Mouse (Mus musculus) liver, embryonic 11.5 days (tissue): Measurements from ENCODE around the gene Slc12a8. TPM values are rescaled to one million over a fixed set of nuclear protein-coding genes. Genes with fewer than 3 reads are reported as not detected.
"Not testable (repeated sequence)": the region's sequence is repeated elsewhere in the genome, so short reads cannot be mapped to it uniquely, and the experiment has no call there.

Source experiments
- ATAC-seq: fragments of 200-750 bp; cut with Nextera tagmentation; replicated peaks from 2 replicates; pipeline ENCODE4 v1.8.0; 2017; ENCODE audit warnings: moderate number of reproducible peaks, mild to moderate bottlenecking, moderate TSS enrichment, moderate library complexity; ENCODE audit not compliant: low FRiP score
- DNase-seq: peaks from one replicate; pipeline ENCODE4 v3.0.0-alpha.2; 2017; ENCODE audit warnings: low spot score
- H3K27ac ChIP-seq: fragments of 300-500 bp; sonication (generic); 2 replicates; pipeline ENCODE4 v1.5.1; 2014; ENCODE audit warnings: mild to moderate bottlenecking, low read depth, low read length, control low read depth
- H3K27me3 ChIP-seq: fragments of 300-500 bp; sonication (generic); replicated peaks from 2 replicates; pipeline ENCODE4 v1.6.1; 2014; ENCODE audit warnings: low read length, mixed read lengths; ENCODE audit not compliant: control insufficient read depth, insufficient read depth
- H3K36me3 ChIP-seq: fragments of 300-500 bp; sonication (generic); 2 replicates; pipeline ENCODE4 v1.6.1; 2014; ENCODE audit warnings: mild to moderate bottlenecking, low read length, moderate library complexity, mixed read lengths; ENCODE audit not compliant: control insufficient read depth, insufficient read depth
- H3K4me1 ChIP-seq: fragments of 300-500 bp; sonication (generic); replicated peaks from 2 replicates; pipeline ENCODE4 v1.6.1; 2014; ENCODE audit warnings: low read length, mixed read lengths; ENCODE audit not compliant: control insufficient read depth, insufficient read depth
- H3K4me2 ChIP-seq: fragments of 300-500 bp; sonication (generic); 2 replicates; pipeline ENCODE4 v1.6.1; 2014; ENCODE audit warnings: mild to moderate bottlenecking, control low read depth, moderate library complexity
- H3K4me3 ChIP-seq: fragments of 300-500 bp; sonication (generic); 2 replicates; pipeline ENCODE4 v1.5.1; 2014; ENCODE audit warnings: low read depth, low read length, control low read depth
- H3K9ac ChIP-seq: fragments of 300-500 bp; sonication (generic); 2 replicates; pipeline ENCODE4 v1.6.1; 2014; ENCODE audit warnings: low read depth, low read length, control low read depth
- H3K9me3 ChIP-seq: fragments of 300-500 bp; sonication (generic); 2 replicates; pipeline ENCODE4 v1.6.1; 2016; ENCODE audit warnings: low read length, inconsistent platforms, mixed read lengths; ENCODE audit not compliant: control insufficient read depth
- WGBS: fragments of 180-500 bp; shearing (Covaris S2); extraction: QIAGEN DNeasy Blood & Tissue Kit; methylation state at CpG from one replicate; pipeline ENCODE4 v1.1.7; 2014; 5-methylcytosine and 5-hydroxymethylcytosine counted together
- polyA plus RNA-seq: library from polyadenylated mRNA; unstranded; fragments of >200 nt; fragmentation: Nextera tagmentation; extraction: Ambion mirVana; gene quantifications from 2 replicates; pipeline ENCODE4 v1.2.1, GENCODE M21; 2014

Gene Slc12a8
- polyA plus RNA-seq, 1 experiment from 2014 or later: 0.16 TPM

- Histone ChIP-seq H3K9ac (no peak overlapping the region), H3K4me3 (no peak overlapping the region), H3K27ac (no peak overlapping the region), H3K9me3 (no peaks in the 10 kb centered on the region), H3K4me2 (no peak overlapping the region), H3K36me3 (no peaks in the 10 kb centered on the region), H3K4me1 (no peaks in the 10 kb centered on the region), H3K27me3 (no peaks in the 10 kb centered on the region)
- WGBS: 82% methylated on average over 4 of the region's 4 CpGs
- no peak for ATAC-seq
- DNase-seq: no peak
Observed at GRCm38 (mm10) chr16:33508082-33508481, 9.0 kb upstream of the Slc12a8 start.

GRCm38 (mm10) chr16:33509231-33509630 is 7.9 kb upstream of the Slc12a8 start:
- H3K36me3 ChIP-seq, H3K4me2 ChIP-seq, H3K27me3 ChIP-seq, H3K9me3 ChIP-seq, H3K27ac ChIP-seq, ATAC-seq, H3K4me1 ChIP-seq, H3K9ac ChIP-seq, H3K4me3 ChIP-seq, DNase-seq: not testable (repeated sequence)
- WGBS: 85% methylated on average over 2 of the region's 2 CpGs

GRCm38 (mm10) chr16:33510856-33511255 is 6.3 kb upstream of the Slc12a8 start:
- not testable (repeated sequence) for H3K36me3 ChIP-seq, ATAC-seq, H3K9me3 ChIP-seq, H3K9ac ChIP-seq, DNase-seq, H3K4me3 ChIP-seq, H3K4me2 ChIP-seq, H3K4me1 ChIP-seq, H3K27ac ChIP-seq, H3K27me3 ChIP-seq
- 95% methylated on average over 4 of the region's 4 CpGs for WGBS

- Histone ChIP-seq H3K4me1 (no peaks in the 10 kb centered on the region), H3K27me3 (peaks cover 5% of the 10 kb centered on the region), H3K4me2 (no peak overlapping the region), H3K9ac (no peak overlapping the region), H3K4me3 (no peak overlapping the region), H3K27ac (no peak overlapping the region), H3K36me3 (no peaks in the 10 kb centered on the region), H3K9me3 (no peaks in the 10 kb centered on the region)
- 69% methylated on average over 6 of the region's 6 CpGs for WGBS
- DNase-seq: no peak
- no peak for ATAC-seq
Observed at GRCm38 (mm10) chr16:33512555-33512954, 4.6 kb upstream of the Slc12a8 start.

GRCm38 (mm10) chr16:33517627-33518026 is 499 bp downstream of the Slc12a8 start:
- peak overlapping the region; percentile 64 for H3K4me2 ChIP-seq
- ATAC-seq (no peak), DNase-seq (no peak)
- 37% methylated on average over 4 of the region's 4 CpGs for WGBS
- H3K27ac ChIP-seq: no peak overlapping the region
- H3K4me3 ChIP-seq: no peak overlapping the region
- no peaks in the 10 kb centered on the region for H3K9me3 ChIP-seq
- H3K4me1 ChIP-seq: no peaks in the 10 kb centered on the region
- no peak overlapping the region for H3K9ac ChIP-seq
- no peaks in the 10 kb centered on the region for H3K36me3 ChIP-seq
- H3K27me3 ChIP-seq: peaks cover 5% of the 10 kb centered on the region

GRCm38 (mm10) chr16:33518236-33518635 is 1.1 kb downstream of the Slc12a8 start:
- ATAC-seq: no peak
- Histone ChIP-seq H3K4me2 (no peak overlapping the region), H3K27ac (no peak overlapping the region), H3K9ac (no peak overlapping the region), H3K27me3 (peaks cover 5% of the 10 kb centered on the region), H3K4me3 (no peak overlapping the region), H3K9me3 (no peaks in the 10 kb centered on the region), H3K36me3 (no peaks in the 10 kb centered on the region), H3K4me1 (no peaks in the 10 kb centered on the region)
- DNase-seq: no peak
- 62% methylated on average over 7 of the region's 7 CpGs for WGBS

- DNase-seq: no peak
- no peaks in the 10 kb centered on the region for H3K36me3 ChIP-seq
- H3K27me3 ChIP-seq: peaks cover 5% of the 10 kb centered on the region
- WGBS: 71% methylated on average over 6 of the region's 6 CpGs
- H3K4me3 ChIP-seq: no peak overlapping the region
- no peak overlapping the region for H3K9ac ChIP-seq
- H3K9me3 ChIP-seq: no peaks in the 10 kb centered on the region
- H3K27ac ChIP-seq: no peak overlapping the region
- ATAC-seq: no peak
- no peaks in the 10 kb centered on the region for H3K4me1 ChIP-seq
- H3K4me2 ChIP-seq: no peak overlapping the region
Observed at GRCm38 (mm10) chr16:33519916-33520568, 2.9 kb downstream of the Slc12a8 start.

GRCm38 (mm10) chr16:33522516-33522915 is 5.4 kb downstream of the Slc12a8 start:
- 40% methylated on average over 4 of the region's 4 CpGs for WGBS
- no peak for DNase-seq

GRCm38 (mm10) chr16:33523571-33523970 is 6.4 kb downstream of the Slc12a8 start:
- ATAC-seq (no peak), DNase-seq (no peak)
- Histone ChIP-seq H3K4me1 (no peaks in the 10 kb centered on the region), H3K27me3 (no peaks in the 10 kb centered on the region), H3K36me3 (no peaks in the 10 kb centered on the region), H3K9me3 (no peaks in the 10 kb centered on the region), H3K9ac (no peak overlapping the region), H3K4me2 (no peak overlapping the region), H3K4me3 (no peak overlapping the region), H3K27ac (no peak overlapping the region)
- 86% methylated on average over 10 of the region's 10 CpGs for WGBS

More at GRCm38 (mm10) chr16:33522516-33522915, 5.4 kb downstream of the Slc12a8 start:
- Histone ChIP-seq H3K4me2 (no peak overlapping the region), H3K4me3 (no peak overlapping the region), H3K9ac (no peak overlapping the region), H3K9me3 (no peaks in the 10 kb centered on the region), H3K27me3 (peaks cover under 1% of the 10 kb centered on the region; the same call in 1 of the 2 replicates), H3K27ac (no peak overlapping the region), H3K36me3 (no peaks in the 10 kb centered on the region), H3K4me1 (no peaks in the 10 kb centered on the region)
- no peak for ATAC-seq
